Mouse (Mus musculus): ENCODE data around the gene Atxn1l. TPM values are rescaled to one million over a fixed set of nuclear protein-coding genes. Genes with fewer than 3 reads are reported as not detected.
A peak's percentile ranks its signal among the peaks of the same experiment; 100 is the strongest.

Gene Atxn1l
- polyA plus RNA-seq, 1 experiment from 2014 or later, result 7.4 TPM

DNA sequence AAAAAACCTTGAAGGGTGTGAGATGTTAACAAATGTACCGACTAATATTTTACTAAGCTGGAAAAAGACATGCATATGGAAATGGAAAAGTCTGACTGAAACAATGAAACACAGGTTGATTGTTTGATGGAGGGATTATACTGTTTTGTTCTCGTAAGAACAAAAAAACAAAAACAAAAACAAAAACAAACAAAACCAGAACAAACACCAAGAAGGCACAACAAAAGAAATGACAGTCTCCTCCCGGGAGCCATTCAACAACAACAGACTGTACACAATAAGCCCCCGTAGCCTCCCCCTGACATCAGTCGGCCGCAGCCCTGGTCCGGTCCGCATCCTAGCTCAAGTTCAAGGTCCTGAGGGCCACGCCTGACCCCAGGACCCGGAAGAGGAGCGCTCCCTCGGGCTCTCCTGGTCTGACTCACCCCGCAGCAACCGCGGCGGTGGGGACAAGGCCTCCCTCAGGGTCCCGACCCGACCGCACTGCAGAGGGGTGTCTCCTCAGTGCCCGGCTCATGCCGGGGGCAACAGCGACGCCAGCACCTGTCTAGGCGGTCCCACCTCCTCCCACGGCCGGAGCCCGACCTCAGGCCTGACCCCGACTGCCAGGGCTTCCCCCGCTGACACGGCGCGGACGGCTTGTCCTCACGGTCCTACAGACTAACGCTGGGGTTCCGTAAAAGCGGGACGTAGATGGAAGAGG, 44.9 kb downstream of the Atxn1l start:
- 0 out of 2 replicates have a peak, but pooled peaks cover 3% of the 10 kb centered on the region for H3K36me3 ChIP-seq (replicated peaks)
- H3K9ac ChIP-seq, result peak overlapping the region; percentile 95
- H3K27me3 ChIP-seq, result peaks cover 3% of the 10 kb centered on the region; the same call in 1 of the 2 replicates
- ATAC-seq (ENCODE audit: low FRiP score), result peak; percentile 64
- H3K4me2 ChIP-seq, result peak overlapping the region; percentile 75
- H3K27ac ChIP-seq, result peak overlapping the region; percentile 79
- H3K4me1 ChIP-seq, result peaks cover 31% of the 10 kb centered on the region
- H3K4me3 ChIP-seq (replicated peaks), result peak overlapping the region; percentile 99
- 1% methylated on average over 38 of the region's 38 CpGs for WGBS
- H3K9me3 ChIP-seq, result no peaks in the 10 kb centered on the region

- Histone ChIP-seq H3K4me2 (peak overlapping the region; percentile 75), H3K9me3 (no peaks in the 10 kb centered on the region), H3K4me1 (peaks cover 31% of the 10 kb centered on the region), H3K36me3 (replicated peaks) (0 out of 2 replicates have a peak, but pooled peaks cover 3% of the 10 kb centered on the region), H3K9ac (peak overlapping the region; percentile 95), H3K27me3 (peaks cover 3% of the 10 kb centered on the region; the same call in 1 of the 2 replicates), H3K4me3 (replicated peaks) (peak overlapping the region; percentile 99), H3K27ac (no peak overlapping the region)
- no peak for ATAC-seq (ENCODE audit: low FRiP score)
- WGBS, result 59% methylated on average over 5 of the region's 5 CpGs
These were observed 45.8 kb downstream of the Atxn1l start for GRCm38 (mm10) chr8:109691769-109692168.

DNA sequence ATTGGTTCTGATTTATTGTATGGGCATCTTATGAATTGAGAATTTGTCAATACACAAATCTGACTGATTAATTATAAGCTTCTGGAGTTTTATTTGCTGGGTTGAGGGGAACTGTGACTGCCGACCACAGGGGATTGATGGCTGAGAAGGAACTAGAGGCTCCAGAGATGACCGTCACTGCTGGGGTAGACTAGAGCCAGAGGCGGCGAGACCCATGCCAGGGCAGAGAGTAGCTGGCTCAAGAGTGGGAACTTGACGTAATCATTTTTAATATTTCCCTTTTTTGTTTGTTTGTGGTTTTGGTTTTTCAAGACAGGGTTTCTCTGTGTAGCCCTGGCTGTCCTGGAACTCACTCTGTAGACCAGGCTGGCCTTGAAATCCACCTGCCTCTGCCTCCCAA, 50.3 kb downstream of the Atxn1l start:
- no peak overlapping the region for H3K27ac ChIP-seq
- ATAC-seq (ENCODE audit: low FRiP score), result no peak
- no peak overlapping the region for H3K4me3 ChIP-seq (replicated peaks)
- 93% methylated on average over 5 of the region's 5 CpGs for WGBS
- no peak overlapping the region for H3K9ac ChIP-seq
- no peak overlapping the region for H3K4me2 ChIP-seq
- H3K27me3 ChIP-seq, result no peaks in the 10 kb centered on the region
- H3K36me3 ChIP-seq (replicated peaks), result peaks cover 18% of the 10 kb centered on the region
- no peaks in the 10 kb centered on the region for H3K9me3 ChIP-seq
- H3K4me1 ChIP-seq, result peaks cover 22% of the 10 kb centered on the region

GRCm38 (mm10) chr8:109682120-109682519, 55.4 kb downstream of the Atxn1l start:
- Histone ChIP-seq H3K27me3 (no peaks in the 10 kb centered on the region), H3K9ac (no peak overlapping the region), H3K27ac (no peak overlapping the region), H3K36me3 (replicated peaks) (peaks cover 62% of the 10 kb centered on the region), H3K4me1 (no peaks in the 10 kb centered on the region), H3K4me3 (replicated peaks) (no peak overlapping the region), H3K4me2 (no peak overlapping the region), H3K9me3 (no peaks in the 10 kb centered on the region)
- WGBS, result 95% methylated on average over 5 of the region's 5 CpGs
- ATAC-seq (ENCODE audit: low FRiP score), result no peak

DNA sequence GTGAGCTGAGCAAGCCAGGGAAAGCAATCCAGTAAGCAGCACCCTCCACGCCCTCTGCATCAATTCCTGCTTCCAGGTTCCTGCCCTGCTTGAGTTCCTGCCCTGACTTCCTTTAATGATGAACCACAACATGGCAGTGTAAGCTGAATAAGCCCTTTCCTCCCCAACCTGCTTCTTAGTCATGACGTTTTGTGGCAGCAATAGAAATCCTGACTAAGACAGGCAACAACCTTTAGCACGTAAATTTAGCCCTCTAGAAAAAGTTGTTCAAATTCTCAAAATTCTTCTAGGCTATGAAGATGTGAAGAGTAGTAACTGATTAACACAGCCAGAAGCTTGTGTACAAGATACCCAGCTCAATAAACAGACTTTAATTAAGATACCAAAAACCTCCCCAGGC, 56.0 kb downstream of the Atxn1l start:
- ATAC-seq (ENCODE audit: low FRiP score), result no peak
- H3K36me3 ChIP-seq (replicated peaks), result peaks cover 68% of the 10 kb centered on the region

More for the DNA sequence above, 56.0 kb downstream of the Atxn1l start:
- Histone ChIP-seq H3K4me3 (replicated peaks) (no peak overlapping the region), H3K27me3 (no peaks in the 10 kb centered on the region), H3K4me2 (no peak overlapping the region), H3K9ac (no peak overlapping the region), H3K4me1 (no peaks in the 10 kb centered on the region), H3K27ac (no peak overlapping the region), H3K9me3 (no peaks in the 10 kb centered on the region)
- WGBS, result 92% methylated on average over 3 of the region's 3 CpGs

Other genes with a start within 250 kb of the Atxn1l start
- gene Pmfbp1, start 243.7 kb downstream of the Atxn1l start, polyA plus RNA-seq (2016; fragmentation: Nextera tagmentation; extraction: Ambion mirVana), result 0.28 and 0.40 TPM in 2 replicates
- gene Dhx38, start 171.9 kb downstream of the Atxn1l start, polyA plus RNA-seq (2016; fragmentation: Nextera tagmentation; extraction: Ambion mirVana), result 32.7 and 35.9 TPM in 2 replicates
- 21.7 and 23.4 TPM in 2 replicates for gene Txnl4b, start 171.8 kb downstream of the Atxn1l start, polyA plus RNA-seq (2016; fragmentation: Nextera tagmentation; extraction: Ambion mirVana)
- gene Hp, start 158.6 kb downstream of the Atxn1l start, polyA plus RNA-seq (2016; fragmentation: Nextera tagmentation; extraction: Ambion mirVana), result 0.15 TPM in 1 of 2 replicates, not detected in the other
- 38.7 and 39.6 TPM in 2 replicates for gene Dhodh, start 129.1 kb downstream of the Atxn1l start, polyA plus RNA-seq (2016; fragmentation: Nextera tagmentation; extraction: Ambion mirVana)
- gene Pkd1l3, start 123.2 kb downstream of the Atxn1l start, polyA plus RNA-seq (2016; fragmentation: Nextera tagmentation; extraction: Ambion mirVana), result 0.05 and 0.22 TPM in 2 replicates
- 180 and 185 TPM in 2 replicates for gene Ist1, start 44.5 kb downstream of the Atxn1l start, polyA plus RNA-seq (2016; fragmentation: Nextera tagmentation; extraction: Ambion mirVana)
- gene Zfp821, start 32.2 kb downstream of the Atxn1l start, polyA plus RNA-seq (2016; fragmentation: Nextera tagmentation; extraction: Ambion mirVana), result 73.1 and 78.5 TPM in 2 replicates
- 67.6 and 71.1 TPM in 2 replicates for gene Ap1g1, start 40.8 kb upstream of the Atxn1l start, polyA plus RNA-seq (2016; fragmentation: Nextera tagmentation; extraction: Ambion mirVana)
- 3.1 and 3.9 TPM in 2 replicates for gene Phlpp2, start 130.8 kb upstream of the Atxn1l start, polyA plus RNA-seq (2016; fragmentation: Nextera tagmentation; extraction: Ambion mirVana)
- 1.6 and 1.7 TPM in 2 replicates for gene Marveld3, start 224.5 kb upstream of the Atxn1l start, polyA plus RNA-seq (2016; fragmentation: Nextera tagmentation; extraction: Ambion mirVana)

Data from forebrain, embryonic 12.5 days (tissue).